Mouse (Mus musculus): ENCODE measurements around the gene Aptx.

The Aptx gene

GRCm38 (mm10) chr4:40702797-40703709, at the start of gene Aptx:
TSS of gene Aptx (minus strand) at chr4:40703194.
- peak; percentile 96 to 99 for DNase-seq

- no peak for DNase-seq
These were observed 32.4 kb upstream of the Aptx start for GRCm38 (mm10) chr4:40735351-40735750.

GRCm38 (mm10) chr4:40731262-40731661, 28.3 kb upstream of the Aptx start:
- no peak for DNase-seq

- DNase-seq: no peak
These were observed 24.3 kb upstream of the Aptx start for GRCm38 (mm10) chr4:40727247-40727646.

- DNase-seq: no peak
These were observed 22.6 kb upstream of the Aptx start for GRCm38 (mm10) chr4:40725554-40725953.

- DNase-seq: no peak
These were observed 22.1 kb upstream of the Aptx start for GRCm38 (mm10) chr4:40725141-40725540.

- peak in 1 of 2 experiments; percentile 87 for DNase-seq
These were observed 19.9 kb upstream of the Aptx start for GRCm38 (mm10) chr4:40722687-40723460.

- DNase-seq: peak; percentile 99
These were observed 19.1 kb upstream of the Aptx start, which contains the start of gene Dnaja1 for GRCm38 (mm10) chr4:40722011-40722666. TSS of gene Dnaja1 (plus strand) at chr4:40722150.

GRCm38 (mm10) chr4:40720910-40721309, 17.9 kb upstream of the Aptx start:
- no peak for DNase-seq

GRCm38 (mm10) chr4:40717141-40717540, 14.1 kb upstream of the Aptx start:
- no peak for DNase-seq

- DNase-seq: peak; percentile 21 to 27
These were observed 799 bp upstream of the Aptx start for GRCm38 (mm10) chr4:40703710-40704275.

- DNase-seq: no peak
These were observed 1.2 kb downstream of the Aptx start for GRCm38 (mm10) chr4:40701796-40702195.

- DNase-seq: no peak
These were observed 2.8 kb downstream of the Aptx start for GRCm38 (mm10) chr4:40700216-40700615.

GRCm38 (mm10) chr4:40697059-40697458, 5.9 kb downstream of the Aptx start:
- no peak for DNase-seq

GRCm38 (mm10) chr4:40691100-40691499, 11.9 kb downstream of the Aptx start:
- no peak for DNase-seq

- DNase-seq: no peak
These were observed 19.7 kb downstream of the Aptx start for GRCm38 (mm10) chr4:40683306-40683705.

- no peak for DNase-seq
These were observed 20.6 kb downstream of the Aptx start for GRCm38 (mm10) chr4:40682359-40682758.

GRCm38 (mm10) chr4:40681908-40682307, 21.1 kb downstream of the Aptx start:
- peak; percentile 65 to 79 for DNase-seq

GRCm38 (mm10) chr4:40680250-40680860, 22.6 kb downstream of the Aptx start:
- DNase-seq: peak; percentile 41 to 57

- peak; percentile 37 to 53 for DNase-seq
These were observed 25.9 kb downstream of the Aptx start for GRCm38 (mm10) chr4:40677132-40677531.

GRCm38 (mm10) chr4:40676338-40676737, 26.7 kb downstream of the Aptx start:
- DNase-seq: no peak

GRCm38 (mm10) chr4:40673526-40673925, 29.5 kb downstream of the Aptx start:
- no peak for DNase-seq

Data from cerebellum, postnatal 25 days (tissue).